Mouse (Mus musculus) midbrain, embryonic 13.5 days (tissue): ENCODE results near the gene Tpcn2. TPM values are rescaled to one million over a fixed set of nuclear protein-coding genes. Genes with fewer than 3 reads are reported as not detected.
A peak's percentile ranks its signal among the peaks of the same experiment; 100 is the strongest.

Experiments
- ATAC-seq: fragments of 200-750 bp; cut with Nextera tagmentation; 2 replicates; pipeline ENCODE4 v1.8.0; 2017; ENCODE audit warnings: mild to moderate bottlenecking, moderate TSS enrichment, moderate library complexity
- H3K27ac ChIP-seq: fragments of 300-500 bp; sonication (generic); 2 replicates; pipeline ENCODE4 v1.5.1; 2015; ENCODE audit warnings: inconsistent platforms, mild to moderate bottlenecking, moderate library complexity
- H3K27me3 ChIP-seq: fragments of 300-500 bp; sonication (generic); 2 replicates; pipeline ENCODE4 v1.6.1; 2015; ENCODE audit warnings: mild to moderate bottlenecking, inconsistent platforms
- H3K36me3 ChIP-seq: fragments of 300-500 bp; sonication (generic); 2 replicates; pipeline ENCODE4 v1.6.1; 2015; ENCODE audit warnings: mild to moderate bottlenecking, inconsistent platforms
- H3K4me1 ChIP-seq: fragments of 300-500 bp; sonication (generic); replicated peaks from 2 replicates; pipeline ENCODE4 v1.6.1; 2015; ENCODE audit warnings: inconsistent platforms
- H3K4me2 ChIP-seq: fragments of 300-500 bp; sonication (generic); replicated peaks from 2 replicates; pipeline ENCODE4 v1.6.1; 2015; ENCODE audit warnings: moderate library complexity, mild to moderate bottlenecking, inconsistent platforms
- H3K4me3 ChIP-seq: fragments of 300-500 bp; sonication (generic); replicated peaks from 2 replicates; pipeline ENCODE4 v1.5.1; 2015; ENCODE audit warnings: mild to moderate bottlenecking, inconsistent platforms
- H3K9ac ChIP-seq: fragments of 300-500 bp; sonication (generic); replicated peaks from 2 replicates; pipeline ENCODE4 v1.6.1; 2015; ENCODE audit warnings: mild to moderate bottlenecking, inconsistent platforms
- H3K9me3 ChIP-seq: fragments of 300-500 bp; sonication (generic); 2 replicates; pipeline ENCODE4 v1.6.1; 2016; ENCODE audit warnings: mild to moderate bottlenecking, inconsistent platforms
- WGBS: fragments of 180-500 bp; shearing (Covaris S2); methylation state at CpG from one replicate; pipeline ENCODE4 v1.1.7; 2015; 5-methylcytosine and 5-hydroxymethylcytosine counted together
- polyA plus RNA-seq: library from polyadenylated mRNA; unstranded; fragments of >200 nt; fragmentation: Nextera tagmentation; extraction: Ambion mirVana; gene quantifications from 2 replicates; pipeline ENCODE4 v1.2.1, GENCODE M21; 2015

Tpcn2 gene
- polyA plus RNA-seq, 1 experiment from 2014 or later = 4.2 TPM

- H3K4me3 ChIP-seq = no peak overlapping the region
- H3K9ac ChIP-seq = no peak overlapping the region
- no peak overlapping the region for H3K4me2 ChIP-seq
- no peaks in the 10 kb centered on the region for H3K9me3 ChIP-seq
- no peaks in the 10 kb centered on the region for H3K27me3 ChIP-seq
- no peak for ATAC-seq
- no peaks in the 10 kb centered on the region for H3K4me1 ChIP-seq
- no peak overlapping the region for H3K27ac ChIP-seq
- WGBS = 82% methylated on average over 10 of the region's 10 CpGs
- H3K36me3 ChIP-seq = no peaks in the 10 kb centered on the region
Measured at GRCm38 (mm10) chr7:145234841-145235790, 48.7 kb downstream of the Tpcn2 start.

DNA sequence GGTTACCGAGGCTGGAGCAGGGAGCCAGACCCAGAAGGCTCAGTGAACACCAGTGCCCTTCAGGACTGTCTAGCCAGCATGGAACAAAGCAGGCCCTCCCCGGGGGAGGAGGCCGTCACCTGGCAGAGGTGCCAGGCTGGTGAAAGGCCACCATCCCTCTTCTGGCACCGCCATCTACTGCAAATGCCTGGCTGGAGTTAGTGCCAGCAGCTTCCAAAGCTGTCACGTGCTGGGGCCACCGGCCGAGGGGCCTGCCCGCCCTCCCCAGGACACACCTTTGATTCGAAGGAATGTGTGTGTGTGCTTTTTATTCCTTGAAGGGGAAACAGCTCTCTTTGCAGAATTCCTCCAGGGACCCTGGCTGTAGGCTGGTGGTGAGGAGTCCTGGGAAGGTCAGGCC lies 52.2 kb downstream of the Tpcn2 start:
- H3K27me3 ChIP-seq = no peaks in the 10 kb centered on the region
- 88% methylated on average over 9 of the region's 9 CpGs for WGBS
- H3K9me3 ChIP-seq = no peaks in the 10 kb centered on the region
- H3K4me2 ChIP-seq = no peak overlapping the region
- H3K4me1 ChIP-seq = no peaks in the 10 kb centered on the region
- H3K9ac ChIP-seq = no peak overlapping the region
- no peak overlapping the region for H3K27ac ChIP-seq
- H3K4me3 ChIP-seq = no peak overlapping the region
- ATAC-seq = no peak
- H3K36me3 ChIP-seq = no peaks in the 10 kb centered on the region

- Histone ChIP-seq H3K27me3 (no peaks in the 10 kb centered on the region), H3K36me3 (no peaks in the 10 kb centered on the region), H3K9ac (no peak overlapping the region), H3K4me1 (no peaks in the 10 kb centered on the region), H3K27ac (no peak overlapping the region), H3K9me3 (no peaks in the 10 kb centered on the region), H3K4me3 (no peak overlapping the region), H3K4me2 (no peak overlapping the region)
- WGBS = 93% methylated on average over 6 of the region's 6 CpGs
- no peak for ATAC-seq
Measured at GRCm38 (mm10) chr7:145226641-145227040, 57.2 kb downstream of the Tpcn2 start.

GRCm38 (mm10) chr7:145225626-145226025 lies 58.2 kb downstream of the Tpcn2 start:
- Histone ChIP-seq H3K9ac (no peak overlapping the region), H3K27ac (no peak overlapping the region), H3K4me2 (no peak overlapping the region), H3K4me1 (no peaks in the 10 kb centered on the region), H3K27me3 (no peaks in the 10 kb centered on the region), H3K9me3 (no peaks in the 10 kb centered on the region; the same call in 1 of the 2 replicates), H3K4me3 (no peak overlapping the region), H3K36me3 (no peaks in the 10 kb centered on the region)
- WGBS = 84% methylated on average over 6 of the region's 6 CpGs
- ATAC-seq = no peak

GRCm38 (mm10) chr7:145221841-145222689 lies 61.7 kb downstream of the Tpcn2 start:
- Histone ChIP-seq H3K4me1 (0 out of 2 replicates have a peak, but pooled peaks cover 2% of the 10 kb centered on the region), H3K4me2 (no peak overlapping the region), H3K9ac (no peak overlapping the region), H3K36me3 (no peaks in the 10 kb centered on the region), H3K4me3 (no peak overlapping the region), H3K27me3 (no peaks in the 10 kb centered on the region), H3K27ac (no peak overlapping the region), H3K9me3 (no peaks in the 10 kb centered on the region; the same call in 1 of the 2 replicates)
- peak; percentile 49; the same call in 1 of the 2 replicates for ATAC-seq
- WGBS = 41% methylated on average over 2 of the region's 2 CpGs

DNA sequence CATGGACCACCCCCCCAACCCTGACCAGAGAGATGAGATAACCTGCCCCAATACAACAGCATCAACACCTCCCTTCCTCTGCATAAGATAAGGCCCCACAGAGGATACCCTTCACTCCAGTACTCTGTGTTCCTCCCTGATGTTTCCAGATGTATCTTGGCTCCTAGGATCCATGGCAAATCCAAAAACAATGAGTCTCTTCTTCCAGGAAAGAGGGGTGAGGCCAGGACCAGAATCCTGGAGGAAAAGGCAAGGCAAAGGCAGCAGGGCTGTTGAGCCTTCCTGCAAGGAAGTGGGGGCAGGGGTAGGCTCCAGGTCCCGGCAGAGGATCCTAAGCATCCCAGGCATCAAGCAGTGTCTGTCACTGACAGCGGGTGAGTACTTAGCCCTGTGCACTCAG lies 62.5 kb downstream of the Tpcn2 start:
- no peak for ATAC-seq
- Histone ChIP-seq H3K36me3 (no peaks in the 10 kb centered on the region), H3K4me3 (no peak overlapping the region), H3K9me3 (no peaks in the 10 kb centered on the region; the same call in 1 of the 2 replicates), H3K9ac (no peak overlapping the region), H3K27me3 (no peaks in the 10 kb centered on the region), H3K27ac (no peak overlapping the region), H3K4me2 (no peak overlapping the region), H3K4me1 (0 out of 2 replicates have a peak, but pooled peaks cover 7% of the 10 kb centered on the region)
- WGBS = 75% methylated on average over 2 of the region's 2 CpGs

DNA sequence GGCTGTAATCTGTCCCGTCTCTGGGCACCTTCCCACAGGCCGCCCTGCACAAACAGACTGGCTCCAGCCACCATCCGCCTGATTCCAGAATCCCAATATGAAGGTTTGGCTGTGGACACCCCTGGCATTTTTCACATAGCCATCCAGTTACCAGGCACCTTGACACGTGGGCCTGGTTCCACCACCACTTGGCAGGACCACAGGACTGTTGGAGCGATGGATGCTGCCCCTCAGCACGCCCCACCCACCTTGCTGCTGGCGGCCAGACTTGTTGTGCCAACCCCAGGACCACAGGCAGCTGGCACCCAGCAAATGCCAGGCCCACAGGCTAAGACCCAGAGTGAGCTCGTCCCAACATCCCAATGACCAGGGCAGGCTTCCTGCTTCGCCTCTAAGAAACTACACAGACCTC lies 64.4 kb downstream of the Tpcn2 start:
- 89% methylated on average over 9 of the region's 9 CpGs for WGBS

GRCm38 (mm10) chr7:145216591-145216990 lies 67.2 kb downstream of the Tpcn2 start:
- no peak overlapping the region for H3K9ac ChIP-seq
- no peaks in the 10 kb centered on the region; the same call in 1 of the 2 replicates for H3K9me3 ChIP-seq
- no peak for ATAC-seq
- H3K27me3 ChIP-seq = 0 out of 2 replicates have a peak, but pooled peaks cover 2% of the 10 kb centered on the region
- WGBS = 72% methylated on average over 1 of the region's 1 CpGs
- peaks cover 23% of the 10 kb centered on the region for H3K4me1 ChIP-seq
- H3K27ac ChIP-seq = no peak overlapping the region
- no peaks in the 10 kb centered on the region for H3K36me3 ChIP-seq
- no peak overlapping the region for H3K4me2 ChIP-seq
- H3K4me3 ChIP-seq = no peak overlapping the region

More for the DNA sequence above, 64.4 kb downstream of the Tpcn2 start:
- Histone ChIP-seq H3K4me2 (no peak overlapping the region), H3K27ac (no peak overlapping the region), H3K4me3 (no peak overlapping the region), H3K36me3 (no peaks in the 10 kb centered on the region), H3K27me3 (0 out of 2 replicates have a peak, but pooled peaks cover 2% of the 10 kb centered on the region), H3K4me1 (0 out of 2 replicates have a peak, but pooled peaks cover 7% of the 10 kb centered on the region), H3K9me3 (no peaks in the 10 kb centered on the region; the same call in 1 of the 2 replicates), H3K9ac (no peak overlapping the region)
- ATAC-seq = no peak

- Histone ChIP-seq H3K9ac (no peak overlapping the region), H3K27me3 (0 out of 2 replicates have a peak, but pooled peaks cover 2% of the 10 kb centered on the region), H3K36me3 (no peaks in the 10 kb centered on the region), H3K4me1 (peaks cover 32% of the 10 kb centered on the region), H3K4me2 (no peak overlapping the region), H3K4me3 (no peak overlapping the region), H3K9me3 (no peaks in the 10 kb centered on the region; the same call in 1 of the 2 replicates), H3K27ac (no peak overlapping the region)
- 91% methylated on average over 4 of the region's 4 CpGs for WGBS
- ATAC-seq = no peak
Measured at GRCm38 (mm10) chr7:145215476-145215875, 68.3 kb downstream of the Tpcn2 start.

DNA sequence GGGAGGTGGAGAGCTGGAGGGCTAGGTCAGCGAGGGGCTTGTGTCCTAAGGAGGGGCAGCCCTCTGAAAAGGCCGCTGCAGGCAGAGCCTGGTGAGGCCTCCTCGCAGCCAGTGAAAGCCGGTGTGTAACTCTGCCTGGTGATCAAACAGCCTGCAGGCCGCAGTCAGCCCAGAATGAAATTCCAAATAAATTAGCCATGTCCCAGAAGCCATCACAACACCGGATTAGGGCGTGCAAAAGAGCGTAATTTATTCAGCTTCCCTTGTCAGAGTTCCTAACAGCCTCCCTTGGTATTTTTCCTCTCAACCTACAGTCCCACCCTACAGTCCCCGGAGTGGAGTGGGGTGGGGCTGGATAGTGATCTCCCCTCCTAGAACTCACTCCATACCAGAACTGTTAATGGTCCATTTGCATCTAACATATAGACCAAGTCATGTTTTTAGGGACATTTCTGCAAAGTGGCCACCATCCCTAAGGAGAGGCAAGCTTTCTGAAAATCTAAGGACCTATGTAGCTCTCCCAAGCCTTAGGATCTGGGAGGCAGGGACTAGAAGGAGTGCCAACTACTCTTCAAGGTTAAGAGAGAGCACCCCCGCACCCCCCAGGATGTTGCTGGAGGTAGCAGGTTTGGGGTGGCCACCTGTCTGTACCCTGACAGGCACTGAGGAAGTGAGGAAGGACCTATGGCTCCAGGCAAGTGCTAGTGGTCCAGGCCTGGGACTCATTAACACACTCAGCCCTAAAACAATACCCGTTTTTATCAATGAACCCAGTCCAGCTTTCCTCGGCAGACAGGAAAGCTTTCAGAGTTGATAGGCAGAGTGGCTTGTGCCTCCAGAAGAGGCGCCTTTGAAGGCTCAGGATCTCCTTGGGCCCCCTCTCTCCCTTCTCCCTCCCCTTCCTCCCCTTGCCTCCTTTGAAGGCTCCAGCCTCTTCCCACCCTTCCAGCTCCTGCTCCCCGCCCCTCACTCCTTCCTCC lies 71.8 kb downstream of the Tpcn2 start:
- H3K27me3 ChIP-seq = 0 out of 2 replicates have a peak, but pooled peaks cover 2% of the 10 kb centered on the region
- H3K9me3 ChIP-seq = no peaks in the 10 kb centered on the region
- 9% methylated on average over 14 of the region's 14 CpGs for WGBS
- ATAC-seq = peak; percentile 86
- H3K4me2 ChIP-seq = no peak overlapping the region
- no peaks in the 10 kb centered on the region for H3K36me3 ChIP-seq
- peak overlapping the region; percentile 83 for H3K27ac ChIP-seq
- no peak overlapping the region for H3K4me3 ChIP-seq
- H3K4me1 ChIP-seq = peaks cover 43% of the 10 kb centered on the region
- no peak overlapping the region for H3K9ac ChIP-seq
